Mouse (Mus musculus): ENCODE data around the gene Cela3a. TPM values are rescaled to one million over a fixed set of nuclear protein-coding genes. Genes with fewer than 3 reads are reported as not detected.
"Not testable (repeated sequence)": the region's sequence is repeated elsewhere in the genome, so short reads cannot be mapped to it uniquely, and the experiment has no call there.

The Cela3a gene
- polyA plus RNA-seq, 1 experiment from 2014 or later, result not detected

DNA sequence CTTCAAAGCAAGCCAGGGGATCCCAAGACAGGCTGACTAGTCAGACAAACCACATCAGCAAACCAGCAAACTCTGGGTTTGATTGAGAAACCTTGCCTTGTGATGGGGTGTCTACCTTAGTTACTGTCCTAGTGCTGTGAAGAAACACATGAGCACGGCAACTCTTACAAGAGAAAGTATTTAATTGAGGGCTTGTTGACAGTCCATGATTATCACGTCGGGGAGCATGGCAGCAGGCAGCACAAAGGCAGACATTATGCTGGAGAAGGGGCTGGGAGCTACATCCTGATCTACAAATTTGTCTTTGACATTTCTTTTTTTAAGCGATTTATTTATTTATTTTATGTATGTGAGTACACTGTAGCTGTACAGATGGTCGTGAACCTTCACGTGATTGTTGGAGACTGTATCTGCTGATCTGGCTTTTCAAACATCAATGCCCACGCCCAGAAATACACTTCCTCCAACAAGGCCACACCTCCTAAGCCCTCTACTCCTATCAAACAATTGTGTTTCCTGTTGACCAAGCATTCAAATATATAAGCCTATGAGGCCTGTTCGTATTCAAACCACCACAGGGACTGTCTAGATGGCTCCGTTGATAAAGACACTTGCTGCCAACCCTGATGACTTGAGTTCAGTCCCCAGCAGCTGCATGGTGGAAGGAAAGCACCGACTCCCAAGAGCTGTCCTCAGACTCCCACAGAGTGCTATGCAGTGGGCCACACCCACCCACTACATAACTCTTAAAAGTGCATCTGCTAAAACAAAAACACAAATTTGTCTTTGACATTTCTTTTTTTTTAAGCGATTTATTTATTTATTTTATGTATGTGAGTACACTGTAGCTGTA is 8.3 kb upstream of the Cela3a start:
- no peak for DNase-seq (ENCODE audit: low spot score)

- DNase-seq (ENCODE audit: low spot score), result no peak
Observed at GRCm38 (mm10) chr4:137414936-137415335, 5.3 kb upstream of the Cela3a start.

DNA sequence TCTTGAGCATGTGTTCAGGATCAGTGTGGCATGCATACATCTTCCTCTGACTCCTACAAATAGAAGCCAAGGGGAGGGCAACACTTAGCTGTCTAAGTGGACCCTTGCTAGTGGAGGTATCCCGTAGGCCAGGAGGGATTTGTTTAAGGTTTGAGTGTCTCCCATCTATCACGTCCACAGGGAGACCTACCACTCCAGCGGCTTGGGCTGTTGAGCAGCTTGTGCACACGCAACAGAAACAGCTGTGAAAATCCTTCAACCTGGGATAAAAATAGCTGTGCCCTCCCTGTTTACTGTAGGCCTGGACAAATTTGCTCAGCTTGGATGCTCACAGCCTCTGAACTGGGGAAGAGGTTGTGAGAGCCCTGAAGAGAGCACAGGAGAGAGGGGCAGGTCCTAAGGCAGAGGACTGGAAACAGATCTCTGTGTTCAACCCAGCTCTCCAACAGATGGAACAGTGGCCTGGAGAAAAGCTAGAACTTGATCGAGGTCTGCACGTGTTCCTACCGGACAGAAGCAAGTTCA is 2.7 kb upstream of the Cela3a start:
- DNase-seq (ENCODE audit: low spot score), result not testable (repeated sequence)

DNA sequence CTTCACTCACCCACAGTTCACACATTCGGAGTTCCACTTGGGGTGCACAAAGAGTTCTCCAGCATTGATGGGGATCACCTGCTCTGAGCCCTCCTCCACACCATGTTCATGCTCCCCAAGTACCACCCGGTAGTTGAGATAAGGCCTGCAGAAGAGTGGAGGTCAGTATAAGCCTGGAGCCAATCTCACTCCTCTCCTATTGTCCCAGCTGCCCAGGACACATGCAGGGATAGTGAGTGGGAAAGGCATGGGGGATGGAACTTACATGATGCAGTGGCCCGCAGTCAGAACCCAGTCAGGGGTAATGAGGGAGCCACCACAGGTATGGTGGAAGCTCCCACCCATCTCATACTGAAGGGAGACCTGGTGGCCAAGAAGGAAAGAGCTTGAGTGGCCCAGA is 4.0 kb downstream of the Cela3a start:
- no peak for DNase-seq (ENCODE audit: low spot score)

GRCm38 (mm10) chr4:137396641-137397525 is 12.7 kb downstream of the Cela3a start:
- DNase-seq (ENCODE audit: low spot score), result no peak

- no peak for DNase-seq (ENCODE audit: low spot score)
Observed at GRCm38 (mm10) chr4:137393378-137394135, 16.0 kb downstream of the Cela3a start.

GRCm38 (mm10) chr4:137392874-137393273 is 16.7 kb downstream of the Cela3a start:
- no peak for DNase-seq (ENCODE audit: low spot score)

DNA sequence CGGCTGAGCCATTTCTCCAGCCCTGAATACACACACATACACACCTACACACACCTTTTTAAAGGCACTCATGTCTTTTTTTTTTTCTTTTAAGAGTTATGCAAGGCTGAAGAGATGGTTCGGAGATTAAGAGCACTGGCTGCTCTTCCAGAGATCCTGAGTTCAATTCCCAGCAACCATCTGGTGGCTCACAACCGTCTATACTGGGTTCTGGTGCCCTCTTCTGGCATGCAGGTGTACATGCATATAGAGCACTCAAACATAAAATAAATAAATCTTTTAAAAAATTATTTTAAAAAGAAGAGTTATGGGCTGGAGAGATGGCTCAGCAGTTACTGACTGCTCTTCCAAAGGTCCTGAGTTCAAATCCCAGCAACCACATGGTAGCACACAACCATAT is 18.3 kb downstream of the Cela3a start:
- no peak for DNase-seq (ENCODE audit: low spot score)

GRCm38 (mm10) chr4:137390196-137390595 is 19.4 kb downstream of the Cela3a start:
- DNase-seq (ENCODE audit: low spot score), result no peak

- DNase-seq (ENCODE audit: low spot score), result no peak
Observed at GRCm38 (mm10) chr4:137388983-137389382, 20.6 kb downstream of the Cela3a start.

GRCm38 (mm10) chr4:137388059-137388794 is 21.4 kb downstream of the Cela3a start:
- DNase-seq (ENCODE audit: low spot score), result peak; percentile 89

- no peak for DNase-seq (ENCODE audit: low spot score)
Observed at GRCm38 (mm10) chr4:137387482-137388058, 22.0 kb downstream of the Cela3a start.

DNA sequence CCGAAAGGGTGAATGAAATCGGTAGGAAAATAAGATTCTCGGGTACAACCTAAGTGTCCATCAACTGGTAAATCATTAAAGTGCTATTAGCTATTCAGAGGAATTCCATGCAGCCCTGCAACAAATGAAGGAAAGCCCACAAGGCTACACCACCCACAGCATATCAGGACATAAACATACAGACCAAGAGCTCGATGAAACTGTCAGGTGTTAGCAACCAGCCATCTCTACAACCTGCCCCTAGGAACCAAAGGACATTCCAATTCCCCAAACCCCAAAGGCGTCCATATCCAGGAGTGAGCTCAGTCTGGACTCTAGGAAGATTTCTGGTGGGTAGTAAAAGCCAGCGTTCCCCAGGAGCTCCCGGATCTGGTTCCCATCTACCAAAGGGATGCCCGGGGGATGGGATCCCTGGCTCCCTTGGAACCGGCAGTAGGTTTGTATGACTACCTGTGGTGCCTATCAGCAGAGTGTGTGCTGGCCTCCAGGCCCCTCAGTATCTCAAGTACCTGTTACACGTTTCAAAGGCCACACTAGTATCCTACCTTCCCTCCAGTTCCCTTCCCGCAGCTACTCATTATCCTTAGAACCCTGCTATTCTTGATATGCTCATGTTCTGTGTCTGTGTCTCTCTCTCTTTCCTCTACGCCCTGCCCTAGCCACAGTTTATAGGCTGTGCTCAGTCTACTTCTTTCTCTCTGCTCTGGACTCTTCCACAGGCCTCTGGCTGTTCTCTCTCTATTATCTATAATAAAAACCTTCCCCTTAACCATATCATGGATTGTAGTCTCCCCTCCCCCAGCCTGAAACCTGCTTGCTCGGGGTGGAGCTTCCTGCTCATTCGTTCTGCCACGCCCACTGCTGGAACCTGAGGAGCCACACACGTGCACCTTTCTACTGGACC is 28.6 kb downstream of the Cela3a start:
- no peak for DNase-seq (ENCODE audit: low spot score)

DNA sequence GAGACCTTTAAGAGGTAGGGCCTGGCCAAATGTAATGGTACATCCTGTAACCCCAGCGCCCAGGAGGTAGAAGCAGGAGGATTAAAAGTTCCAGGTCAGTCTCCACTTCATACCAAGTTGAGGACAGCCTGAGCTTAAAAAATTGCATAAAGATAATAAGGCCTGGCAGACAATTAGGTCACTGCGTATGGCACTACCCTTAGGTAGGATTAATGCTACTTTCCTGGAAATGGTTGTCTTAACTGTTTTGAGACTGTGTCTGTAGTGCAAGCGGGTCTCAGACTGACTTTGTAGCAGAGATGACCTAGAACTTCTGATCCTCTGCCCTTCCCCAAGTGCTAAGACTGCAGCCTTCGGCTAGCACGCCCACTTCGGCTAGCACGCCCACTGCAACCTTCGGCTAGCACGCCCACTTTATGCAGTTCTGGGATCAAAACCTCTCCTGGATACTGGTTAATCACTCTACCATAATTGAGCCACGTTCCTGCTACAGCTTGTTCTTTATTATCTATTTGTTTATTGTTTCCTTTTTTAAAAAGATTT is 29.8 kb downstream of the Cela3a start:
- DNase-seq (ENCODE audit: low spot score), result no peak

DNA sequence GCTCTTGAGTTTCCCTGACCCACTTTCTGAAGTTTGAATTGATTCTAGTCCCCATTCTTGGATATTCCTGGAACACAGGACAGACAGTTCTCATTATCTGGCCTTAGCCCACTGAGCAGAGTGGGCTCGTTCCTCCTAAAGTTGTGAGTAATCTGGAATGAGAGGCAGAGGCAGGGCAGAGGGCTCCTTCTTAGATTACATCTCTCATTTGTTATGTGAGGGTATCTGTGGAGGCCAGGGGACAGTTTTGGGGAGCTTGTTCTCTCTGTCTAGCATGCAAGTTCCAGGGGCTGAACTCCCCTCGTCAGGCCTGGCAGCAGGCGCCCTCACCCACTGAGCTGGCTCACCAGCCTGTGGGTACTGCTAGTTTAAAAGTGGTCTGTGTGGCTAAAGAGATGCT is 30.5 kb downstream of the Cela3a start:
- no peak for DNase-seq (ENCODE audit: low spot score)

GRCm38 (mm10) chr4:137377526-137378304 is 31.9 kb downstream of the Cela3a start:
- DNase-seq (ENCODE audit: low spot score), result no peak

DNA sequence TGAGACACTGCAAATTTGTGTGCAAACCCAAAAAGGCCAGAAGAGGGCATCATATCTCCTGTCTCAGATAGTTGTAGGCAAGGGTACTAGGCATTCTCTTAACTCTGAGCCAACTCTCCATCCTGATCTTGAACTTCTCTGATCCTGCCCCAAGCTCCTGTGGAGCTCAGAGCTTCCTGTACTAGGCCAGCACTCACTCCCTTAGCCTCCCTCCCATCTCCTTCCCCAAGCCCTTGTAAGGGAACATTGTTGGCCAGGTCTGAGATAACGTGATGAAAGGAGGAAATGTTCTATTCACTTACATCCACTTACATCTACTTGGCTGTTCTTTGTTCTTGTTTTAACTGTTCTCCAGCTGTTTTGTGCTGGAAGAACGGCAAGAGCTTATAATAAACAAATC is 32.8 kb downstream of the Cela3a start:
- DNase-seq (ENCODE audit: low spot score), result no peak
